Mouse (Mus musculus) retina, postnatal 1 day (tissue): ENCODE results near the gene Cryl1.

ENCODE experiments used
- DNase-seq: peaks from one replicate; pipeline ENCODE4 v3.0.0-alpha.2; 2012

Gene Cryl1

GRCm38 (mm10) chr14:57372348-57373102 lies 25.8 kb downstream of the Cryl1 start:
- DNase-seq, result peak; percentile 89

GRCm38 (mm10) chr14:57367327-57367726 lies 31.0 kb downstream of the Cryl1 start:
- no peak for DNase-seq

GRCm38 (mm10) chr14:57366724-57367123 lies 31.6 kb downstream of the Cryl1 start:
- no peak for DNase-seq

GRCm38 (mm10) chr14:57365341-57365740 lies 33.0 kb downstream of the Cryl1 start:
- no peak for DNase-seq

GRCm38 (mm10) chr14:57363833-57364232 lies 34.5 kb downstream of the Cryl1 start:
- DNase-seq, result no peak

- peak; percentile 81 for DNase-seq
These were observed 35.3 kb downstream of the Cryl1 start for GRCm38 (mm10) chr14:57362726-57363660.

- no peak for DNase-seq
These were observed 41.3 kb downstream of the Cryl1 start for GRCm38 (mm10) chr14:57357030-57357429.

- DNase-seq, result no peak
These were observed 46.7 kb downstream of the Cryl1 start for GRCm38 (mm10) chr14:57351521-57352235.

GRCm38 (mm10) chr14:57349955-57350354 lies 48.4 kb downstream of the Cryl1 start:
- DNase-seq, result no peak

GRCm38 (mm10) chr14:57348155-57348554 lies 50.2 kb downstream of the Cryl1 start:
- no peak for DNase-seq

- DNase-seq, result no peak
These were observed 52.2 kb downstream of the Cryl1 start for GRCm38 (mm10) chr14:57346135-57346534.

- DNase-seq, result no peak
These were observed 53.4 kb downstream of the Cryl1 start for GRCm38 (mm10) chr14:57344781-57345492.

- DNase-seq, result peak; percentile 35
These were observed 55.1 kb downstream of the Cryl1 start for GRCm38 (mm10) chr14:57343057-57343750.

GRCm38 (mm10) chr14:57342316-57343055 lies 55.8 kb downstream of the Cryl1 start:
- peak; percentile 28 for DNase-seq

GRCm38 (mm10) chr14:57338666-57339065 lies 59.7 kb downstream of the Cryl1 start:
- no peak for DNase-seq

- DNase-seq, result no peak
These were observed 63.5 kb downstream of the Cryl1 start for GRCm38 (mm10) chr14:57334833-57335232.

- DNase-seq, result no peak
These were observed 65.8 kb downstream of the Cryl1 start for GRCm38 (mm10) chr14:57332503-57332902.

- no peak for DNase-seq
These were observed 67.2 kb downstream of the Cryl1 start for GRCm38 (mm10) chr14:57331097-57331496.

- no peak for DNase-seq
These were observed 68.7 kb downstream of the Cryl1 start for GRCm38 (mm10) chr14:57329600-57329999.

GRCm38 (mm10) chr14:57326771-57327170 lies 71.6 kb downstream of the Cryl1 start:
- no peak for DNase-seq

GRCm38 (mm10) chr14:57318812-57319211 lies 79.5 kb downstream of the Cryl1 start:
- no peak for DNase-seq
